Comparison of ENCODE assay signal across 9 mouse cellular contexts in genomic region chr7:101427736-101428135, GRCm38 (mm10). TPM values are rescaled to one million over a fixed set of nuclear protein-coding genes. Genes with fewer than 3 reads are reported as not detected.
DNase-seq lines count a peak whose midpoint lies in the region; ATAC-seq lines count a peak whose summit lies in the region.
"Had no signal": no experiment of that assay in that cellular context is flagged by ENCODE, and none has a peak within 500 bp of the region (broad histone marks: within the 10 kb centered on the region; RNA-seq: fewer than 3 reads in every experiment).

No protein-coding gene starts in this region.

- H3K4me1 ChIP-seq in midbrain, embryonic 11.5 days (ENCODE audit: control insufficient read depth, insufficient read depth, low read length) = peaks cover 5% of the 10 kb centered on the region; the same call in 1 of the 2 replicates
- H3K4me1 ChIP-seq in midbrain, embryonic 15.5 days = peaks cover 24% of the 10 kb centered on the region

- H3K27me3 ChIP-seq in midbrain, embryonic 11.5 days (ENCODE audit: control insufficient read depth, insufficient read depth, low read length) = no peaks in the 10 kb centered on the region
- no peaks in the 10 kb centered on the region for H3K27me3 ChIP-seq in midbrain, embryonic 15.5 days (replicated peaks)

- H3K27ac ChIP-seq in midbrain, embryonic 11.5 days (ENCODE audit: low read depth, low read length) = no peak overlapping the region
- no peak overlapping the region for H3K27ac ChIP-seq in midbrain, embryonic 15.5 days
- H3K27ac ChIP-seq: neural tube, embryonic 13.5 days had no signal

- H3K4me3 ChIP-seq in midbrain, embryonic 11.5 days (ENCODE audit: low read depth, low read length) = no peak overlapping the region
- no peak overlapping the region for H3K4me3 ChIP-seq in midbrain, embryonic 15.5 days
- H3K4me3 ChIP-seq: neural tube, embryonic 13.5 days had no signal

- no peaks in the 10 kb centered on the region for H3K9me3 ChIP-seq in midbrain, embryonic 11.5 days (ENCODE audit: control insufficient read depth, low read length)
- H3K9me3 ChIP-seq in midbrain, embryonic 15.5 days = no peaks in the 10 kb centered on the region
- H3K9me3 ChIP-seq: neural tube, embryonic 13.5 days had no signal

- ATAC-seq in midbrain, embryonic 11.5 days (ENCODE audit: low FRiP score) = no peak
- ATAC-seq in midbrain, embryonic 15.5 days (replicated peaks) = no peak

- H3K4me2 ChIP-seq in midbrain, embryonic 11.5 days = no peak overlapping the region
- no peak overlapping the region for H3K4me2 ChIP-seq in midbrain, embryonic 15.5 days
- H3K4me2 ChIP-seq: neural tube, embryonic 13.5 days had no signal

- WGBS in midbrain, embryonic 11.5 days = 21% methylated on average over 2 of the region's 2 CpGs
- WGBS in midbrain, embryonic 15.5 days = 17% methylated on average over 2 of the region's 2 CpGs

- intact Hi-C loops in gastrocnemius, postnatal 36 days (cut with DNase I) = loop anchor here (2.0 to 5.0 kb wide), 2 partner anchors 113 to 190 kb away; no protein-coding TSS in a partner anchor
- intact Hi-C loops in left cerebral cortex, postnatal 36 days (cut with DNase I) = no loop called here

- H3K36me3 ChIP-seq in midbrain, embryonic 11.5 days (ENCODE audit: control insufficient read depth, insufficient read depth, low read length) = no peaks in the 10 kb centered on the region
- no peaks in the 10 kb centered on the region for H3K36me3 ChIP-seq in midbrain, embryonic 15.5 days (replicated peaks)
- H3K36me3 ChIP-seq: neural tube, embryonic 13.5 days had no signal

- DNase-seq in gastrocnemius, postnatal 10 days = peak; percentile 44
- no peak for DNase-seq in gastrocnemius, postnatal 36 days
- DNase-seq in midbrain, embryonic 11.5 days (ENCODE audit: low spot score, missing footprints) = peak; percentile 92
- peak; percentile 41 for DNase-seq in T-cell, adult 2 months (ENCODE audit: low spot score)
- peak; percentile 53 to 55 for DNase-seq in left cerebral cortex, postnatal 36 days (ENCODE audit: low spot score in 2 of 2)
- DNase-seq in thymus, postnatal 25 days = peak; percentile 23
- no peak for DNase-seq in ovary, postnatal 10 days (ENCODE audit: low spot score)

- no peak overlapping the region for H3K9ac ChIP-seq in midbrain, embryonic 11.5 days (ENCODE audit: low read length)
- no peak overlapping the region for H3K9ac ChIP-seq in midbrain, embryonic 15.5 days
- H3K9ac ChIP-seq: neural tube, embryonic 13.5 days had no signal

RNA-seq across cellular contexts. Expression of gene Pde2a, which starts 6.2 kb away (rescaled TPM):
- total RNA-seq in gastrocnemius, postnatal 10 days (2021) = 10 to 100 TPM; 48.2 to 48.4 TPM
- total RNA-seq in gastrocnemius, postnatal 36 days (2021) = 10 to 100 TPM; 17.6 to 22.7 TPM
- 11.1 and 13.0 TPM in 2 replicates for polyA plus RNA-seq in midbrain, embryonic 11.5 days (2014; fragmentation: Nextera tagmentation; extraction: Ambion mirVana)
- polyA plus RNA-seq in midbrain, embryonic 15.5 days (2015; fragmentation: Nextera tagmentation; extraction: Ambion mirVana) = 31.4 and 32.2 TPM in 2 replicates
- 100 to 1,000 TPM; 349 to 377 TPM for total RNA-seq in left cerebral cortex, postnatal 36 days (2021)

RNA-seq across cellular contexts. Expression of gene Gm45837, which starts 17.1 kb away (rescaled TPM):
- total RNA-seq in gastrocnemius, postnatal 10 days (2021) = 1 to 10 TPM in 1 of 2 experiments, not detected in 1; 4.7 TPM
- 1 to 10 TPM in 1 of 2 experiments, not detected in 1; 2.1 TPM for total RNA-seq in gastrocnemius, postnatal 36 days (2021)
- polyA plus RNA-seq in midbrain, embryonic 11.5 days (2014; fragmentation: Nextera tagmentation; extraction: Ambion mirVana) = not detected in 2 replicates
- not detected in 2 replicates for polyA plus RNA-seq in midbrain, embryonic 15.5 days (2015; fragmentation: Nextera tagmentation; extraction: Ambion mirVana)
- 1 to 10 TPM in 1 of 2 experiments, not detected in 1; 1.7 TPM for total RNA-seq in left cerebral cortex, postnatal 36 days (2021)
- polyA plus RNA-seq: neural tube, embryonic 13.5 days had no signal

Comparison
In these comparisons a context has a peak if more than half of its experiments do, and no peak if none do; other contexts are left out.
1. DNase-seq: peak in gastrocnemius, postnatal 10 days (single experiment), midbrain, embryonic 11.5 days (single experiment), T-cell, adult 2 months (single experiment), left cerebral cortex, postnatal 36 days (2 of 2) and thymus, postnatal 25 days (single experiment); none in gastrocnemius, postnatal 36 days (0 of 2) and ovary, postnatal 10 days (single experiment).
2. RNA of gene Pde2a, which starts 6.2 kb away (total RNA-seq): 349 to 377 TPM in left cerebral cortex, postnatal 36 days; 48.2 to 48.4 TPM in gastrocnemius, postnatal 10 days and 17.6 to 22.7 TPM in gastrocnemius, postnatal 36 days; every median in the first group is over 4 times any median in the second.